Mouse (Mus musculus) limb, embryonic 14.5 days (tissue): ENCODE measurements around the gene Pcsk4. TPM values are rescaled to one million over a fixed set of nuclear protein-coding genes. Genes with fewer than 3 reads are reported as not detected.

Source experiments
- ATAC-seq: fragments of 200-750 bp; cut with Nextera tagmentation; 2 replicates; pipeline ENCODE4 v1.8.0; 2017; ENCODE audit warnings: low read depth, moderate number of reproducible peaks, moderate TSS enrichment; ENCODE audit not compliant: low FRiP score
- DNase-seq: peaks from one replicate; pipeline ENCODE4 v3.0.0-alpha.2; 2015; ENCODE audit warnings: low spot score
- H3K27ac ChIP-seq: fragments of 300-500 bp; sonication (generic); replicated peaks from 2 replicates; pipeline ENCODE4 v1.5.1; 2014; ENCODE audit warnings: low read depth, mild to moderate bottlenecking, low read length, moderate library complexity, mixed read lengths
- H3K27me3 ChIP-seq: fragments of 300-500 bp; sonication (generic); 2 replicates; pipeline ENCODE4 v1.6.1; 2014; ENCODE audit warnings: low read length, mixed read lengths; ENCODE audit not compliant: control insufficient read depth, insufficient read depth
- H3K36me3 ChIP-seq: fragments of 300-500 bp; sonication (generic); 2 replicates; pipeline ENCODE4 v1.6.1; 2014; ENCODE audit warnings: mild to moderate bottlenecking, low read length, moderate library complexity, mixed read lengths; ENCODE audit not compliant: control insufficient read depth, insufficient read depth
- H3K4me1 ChIP-seq: fragments of 300-500 bp; sonication (generic); 2 replicates; pipeline ENCODE4 v1.6.1; 2014; ENCODE audit warnings: antibody characterized with exemption, low read length, mixed read lengths; ENCODE audit not compliant: control insufficient read depth, insufficient read depth
- H3K4me2 ChIP-seq: fragments of 300-500 bp; sonication (generic); replicated peaks from 2 replicates; pipeline ENCODE4 v1.6.1; 2014; ENCODE audit warnings: low read depth, mild to moderate bottlenecking, low read length, moderate library complexity; ENCODE audit not compliant: severe bottlenecking
- H3K4me3 ChIP-seq: fragments of 300-500 bp; sonication (generic); replicated peaks from 2 replicates; pipeline ENCODE4 v1.5.1; 2014; ENCODE audit warnings: low read length
- H3K9ac ChIP-seq: fragments of 300-500 bp; sonication (generic); 2 replicates; pipeline ENCODE4 v1.6.1; 2014; ENCODE audit warnings: mild to moderate bottlenecking, low read depth, low read length, moderate library complexity; ENCODE audit not compliant: severe bottlenecking
- H3K9me3 ChIP-seq: fragments of 300-500 bp; sonication (generic); 2 replicates; pipeline ENCODE4 v1.6.1; 2016; ENCODE audit warnings: low read length; ENCODE audit not compliant: control insufficient read depth
- POLR2A ChIP-seq: fragments of 200-500 bp; IDR thresholded peaks from 2 replicates; pipeline ENCODE4 v1.8.0; 2012; ENCODE audit warnings: inconsistent platforms, mild to moderate bottlenecking, moderate library complexity, borderline replicate concordance; ENCODE audit not compliant: insufficient read depth, insufficient read length; ENCODE audit errors: extremely low read depth
- WGBS: fragments of 180-500 bp; shearing (Covaris S2); extraction: QIAGEN DNeasy Blood & Tissue Kit; methylation state at CpG from one replicate; pipeline ENCODE4 v1.1.7; 2014; 5-methylcytosine and 5-hydroxymethylcytosine counted together
- polyA plus RNA-seq, 2 experiments: library from polyadenylated mRNA; depleted of rRNA in 1 of 2; stranded (reverse) in 1 of 2; unstranded in 1 of 2; fragments of >200 nt; fragmentation: Nextera tagmentation in 1 of 2; extraction: Ambion mirVana in 1 of 2; gene quantifications; 2 replicates each; pipeline versions ENCODE4 v1.2.1 to v1.2.3; 2012 to 2014

Gene Pcsk4
- polyA plus RNA-seq, 2 experiments, result 4.2 to 7.8 TPM

DNA sequence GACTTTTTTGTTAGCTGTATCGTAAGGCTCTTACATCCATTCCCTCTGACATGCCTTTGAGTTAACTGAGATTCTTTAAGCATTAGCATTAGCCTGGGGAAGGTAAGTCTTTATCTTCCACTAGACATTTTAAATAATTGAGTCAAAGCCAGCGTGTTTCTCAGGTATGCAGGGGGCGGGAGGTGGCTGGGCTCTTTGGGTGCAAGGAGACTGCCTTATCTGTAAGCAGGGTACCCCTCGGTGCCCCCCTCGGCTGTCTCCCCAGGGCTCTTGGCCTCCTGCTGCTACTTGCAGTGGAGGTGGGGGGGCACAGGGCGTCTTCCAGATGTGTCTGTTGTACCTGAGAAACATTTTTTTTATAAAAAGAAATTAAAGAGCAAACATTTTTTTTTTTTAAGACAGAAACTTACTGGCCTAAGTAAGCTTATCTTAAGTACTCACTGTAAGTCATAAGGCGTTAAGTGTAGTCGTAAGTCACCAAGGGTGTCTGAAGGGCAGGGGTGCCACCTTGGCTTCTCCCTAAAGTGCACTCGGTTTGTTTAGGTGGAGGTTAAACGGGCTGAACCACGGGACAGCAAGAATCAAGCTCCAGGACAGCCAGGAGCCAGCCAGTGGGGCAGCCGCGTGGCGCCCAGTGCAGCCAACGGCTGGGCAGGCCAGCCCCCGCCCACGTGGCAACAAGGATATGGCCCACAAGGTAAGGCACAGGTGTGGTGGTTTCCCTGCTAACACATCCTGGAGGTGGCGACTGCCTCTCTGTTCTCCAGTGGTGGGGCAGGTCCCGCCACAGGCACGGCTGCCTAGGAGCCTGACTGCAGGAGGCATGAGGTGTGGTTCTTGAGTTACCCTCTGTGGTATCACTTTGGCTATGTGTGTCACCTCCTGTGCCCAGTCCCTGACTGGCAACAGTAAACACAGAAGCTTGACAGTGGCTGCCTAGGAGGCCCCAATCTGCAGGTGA lies 46.5 kb downstream of the Pcsk4 start:
- no peak overlapping the region for H3K4me2 ChIP-seq
- ATAC-seq (no peak), DNase-seq (no peak)
- peaks cover 95% of the 10 kb centered on the region for H3K36me3 ChIP-seq
- H3K27ac ChIP-seq, result no peak overlapping the region
- no peak overlapping the region for H3K4me3 ChIP-seq
- H3K4me1 ChIP-seq, result no peaks in the 10 kb centered on the region
- no peaks in the 10 kb centered on the region for H3K9me3 ChIP-seq
- H3K9ac ChIP-seq, result no peak overlapping the region
- 88% methylated on average over 20 of the region's 20 CpGs for WGBS
- no peak for TF ChIP-seq POLR2A
- H3K27me3 ChIP-seq, result no peaks in the 10 kb centered on the region

DNA sequence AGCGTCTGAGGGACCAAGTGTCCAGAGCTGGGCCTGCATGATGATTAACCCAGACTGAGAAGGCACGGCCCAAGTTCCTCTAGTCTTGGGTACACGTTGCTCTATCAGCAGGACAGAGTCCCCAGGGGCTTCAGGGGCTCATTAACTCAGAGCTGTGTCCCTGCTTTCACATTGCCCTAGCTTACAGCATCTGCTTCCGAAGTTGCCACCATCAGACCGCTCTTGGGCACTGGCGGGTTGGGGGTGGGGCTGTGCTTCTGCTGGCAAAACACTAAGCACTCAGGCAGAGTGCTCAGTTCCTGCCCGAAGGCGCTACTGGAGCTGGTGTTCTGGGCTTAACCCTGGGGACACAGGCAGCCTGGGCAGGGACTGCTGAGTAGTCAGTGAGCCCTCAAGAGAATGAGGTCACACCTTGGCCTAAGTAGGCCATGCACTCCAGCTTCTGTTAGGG lies 47.4 kb downstream of the Pcsk4 start:
- Histone ChIP-seq H3K4me2 (no peak overlapping the region), H3K9me3 (no peaks in the 10 kb centered on the region), H3K36me3 (peaks cover 96% of the 10 kb centered on the region), H3K9ac (no peak overlapping the region), H3K27ac (no peak overlapping the region), H3K27me3 (no peaks in the 10 kb centered on the region), H3K4me1 (no peaks in the 10 kb centered on the region), H3K4me3 (no peak overlapping the region)
- TF ChIP-seq POLR2A, result no peak
- ATAC-seq (no peak), DNase-seq (no peak)
- 76% methylated on average over 8 of the region's 8 CpGs for WGBS

DNA sequence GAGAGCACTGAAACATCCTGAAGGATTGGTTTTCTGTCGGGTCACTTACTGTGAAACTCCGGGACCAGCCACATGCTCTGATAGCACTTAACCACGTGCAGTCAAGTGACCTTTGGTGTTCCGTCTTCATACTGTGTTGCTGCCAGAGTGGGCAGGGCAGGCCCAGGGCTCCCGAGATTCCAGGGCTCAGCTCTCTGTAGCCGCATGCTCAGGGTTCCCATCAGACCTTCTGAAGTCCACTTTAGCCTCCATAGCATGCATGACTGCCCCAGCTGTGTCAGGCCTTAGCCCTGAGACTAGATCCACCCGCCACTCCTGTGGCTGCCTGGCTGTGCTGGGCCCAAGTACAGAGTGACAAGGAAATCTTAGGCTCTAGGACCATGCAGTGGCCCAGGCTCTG lies 48.0 kb downstream of the Pcsk4 start:
- Histone ChIP-seq H3K9me3 (no peaks in the 10 kb centered on the region), H3K9ac (no peak overlapping the region), H3K27me3 (no peaks in the 10 kb centered on the region), H3K4me3 (no peak overlapping the region), H3K36me3 (peaks cover 97% of the 10 kb centered on the region), H3K27ac (no peak overlapping the region), H3K4me2 (no peak overlapping the region), H3K4me1 (no peaks in the 10 kb centered on the region)
- DNase-seq (no peak), ATAC-seq (no peak)
- TF ChIP-seq POLR2A, result no peak
- 84% methylated on average over 7 of the region's 7 CpGs for WGBS

DNA sequence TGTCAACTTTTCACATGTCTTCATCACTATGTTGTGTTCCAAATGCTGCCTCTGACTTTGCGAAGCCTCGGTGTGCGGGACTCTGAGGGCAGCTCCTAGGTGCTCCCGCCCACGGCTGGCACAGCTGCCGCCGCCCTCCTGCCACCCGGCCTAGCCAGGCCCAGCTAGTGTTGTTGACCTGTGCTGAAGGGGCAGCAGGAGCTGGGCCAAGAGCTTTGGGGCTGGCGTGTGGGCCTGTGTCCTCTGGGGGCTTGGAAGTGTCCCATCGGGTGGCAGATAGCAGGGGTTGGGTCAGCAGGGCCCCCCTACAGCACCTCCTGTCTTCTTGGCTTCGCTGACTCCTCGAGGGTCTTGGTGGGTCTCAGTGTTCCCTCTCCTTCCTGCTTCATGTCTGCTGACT lies 50.0 kb downstream of the Pcsk4 start:
- H3K27me3 ChIP-seq, result no peaks in the 10 kb centered on the region
- no peak overlapping the region for H3K27ac ChIP-seq
- H3K4me1 ChIP-seq, result no peaks in the 10 kb centered on the region
- no peak overlapping the region for H3K9ac ChIP-seq
- TF ChIP-seq POLR2A, result no peak
- no peak overlapping the region for H3K4me2 ChIP-seq
- ATAC-seq (no peak), DNase-seq (no peak)
- H3K4me3 ChIP-seq, result no peak overlapping the region
- H3K36me3 ChIP-seq, result peaks cover 96% of the 10 kb centered on the region
- WGBS, result 95% methylated on average over 12 of the region's 12 CpGs
- no peaks in the 10 kb centered on the region for H3K9me3 ChIP-seq

DNA sequence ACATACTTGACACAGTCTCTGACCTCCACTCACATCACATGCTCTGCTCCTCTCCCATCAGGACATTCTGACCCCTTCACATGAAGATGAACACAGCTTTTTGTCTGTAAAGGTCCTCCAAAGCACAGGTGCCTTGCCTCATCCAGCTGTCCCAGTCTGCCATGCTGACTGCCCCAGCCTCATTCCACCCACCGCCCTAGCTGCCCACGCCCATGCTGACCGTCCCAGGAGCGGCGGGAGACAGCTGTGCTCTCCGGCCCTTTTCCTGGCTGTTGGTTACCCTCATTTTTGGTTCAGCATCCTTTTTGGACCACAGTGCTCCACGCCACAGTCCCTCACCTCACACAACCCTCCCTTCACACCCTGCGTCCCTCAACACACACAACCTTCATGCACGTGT lies 50.9 kb downstream of the Pcsk4 start:
- WGBS, result 97% methylated on average over 9 of the region's 9 CpGs
- H3K27ac ChIP-seq, result no peak overlapping the region
- no peak overlapping the region for H3K4me3 ChIP-seq
- no peaks in the 10 kb centered on the region for H3K27me3 ChIP-seq
- no peaks in the 10 kb centered on the region for H3K9me3 ChIP-seq
- H3K36me3 ChIP-seq, result peaks cover 96% of the 10 kb centered on the region
- H3K4me2 ChIP-seq, result no peak overlapping the region
- no peak for TF ChIP-seq POLR2A
- DNase-seq (no peak), ATAC-seq (no peak)
- no peak overlapping the region for H3K9ac ChIP-seq
- no peaks in the 10 kb centered on the region for H3K4me1 ChIP-seq
